Mouse (Mus musculus) megakaryocyte, embryonic 14.5 days (primary cell): Measurements from ENCODE around the gene Hes2. TPM values are rescaled to one million over a fixed set of nuclear protein-coding genes. Genes with fewer than 3 reads are reported as not detected.
A peak's percentile ranks its signal among the peaks of the same experiment; 100 is the strongest.

Experiments used
- H3K27me3 ChIP-seq: replicated peaks from 2 replicates; pipeline ENCODE3; 2012; ENCODE audit warnings: inconsistent platforms
- H3K36me3 ChIP-seq: replicated peaks from 2 replicates; pipeline ENCODE3; 2012; ENCODE audit warnings: low read length, inconsistent platforms, mixed read lengths
- H3K4me1 ChIP-seq: 2 replicates; pipeline ENCODE4 v1.6.1; 2012; ENCODE audit warnings: inconsistent platforms
- H3K4me3 ChIP-seq: replicated peaks from 2 replicates; pipeline ENCODE3; 2012; ENCODE audit warnings: moderate library complexity, mild to moderate bottlenecking, inconsistent platforms
- H3K9me3 ChIP-seq: 2 replicates; pipeline ENCODE4 v1.6.1; 2012; ENCODE audit warnings: inconsistent platforms
- FLI1 ChIP-seq: IDR thresholded peaks from 2 replicates; pipeline ENCODE4 v1.6.1; 2012; ENCODE audit warnings: low read length, inconsistent platforms, mixed read lengths
- GATA1 ChIP-seq: IDR thresholded peaks from 3 replicates; pipeline ENCODE4 v1.6.1; 2012; ENCODE audit warnings: mixed read lengths, low read length, inconsistent platforms, borderline replicate concordance
- polyA plus RNA-seq: library from polyadenylated mRNA; stranded (reverse); fragments of >175 nt; gene quantifications from 2 replicates; pipeline ENCODE4 v1.2.3, GENCODE M21; 2012; ENCODE audit warnings: low replicate concordance; ENCODE audit not compliant: insufficient read depth

The Hes2 gene
- polyA plus RNA-seq, 1 experiment, result not detected

- peaks cover 96% of the 10 kb centered on the region for H3K4me1 ChIP-seq
Measured at GRCm38 (mm10) chr4:152204663-152205062, 46.0 kb downstream of the Hes2 start.

GRCm38 (mm10) chr4:152206199-152206598 is 47.5 kb downstream of the Hes2 start:
- Histone ChIP-seq H3K4me1 (peaks cover 91% of the 10 kb centered on the region), H3K4me3 (no peak overlapping the region), H3K9me3 (no peaks in the 10 kb centered on the region), H3K27me3 (no peaks in the 10 kb centered on the region), H3K36me3 (peaks cover 54% of the 10 kb centered on the region)
- TF ChIP-seq GATA1, result no peak
- TF ChIP-seq FLI1, result no peak

More at GRCm38 (mm10) chr4:152204663-152205062, 46.0 kb downstream of the Hes2 start:
- Histone ChIP-seq H3K36me3 (peaks cover 54% of the 10 kb centered on the region), H3K4me3 (no peak overlapping the region), H3K9me3 (no peaks in the 10 kb centered on the region), H3K27me3 (no peaks in the 10 kb centered on the region)
- TF ChIP-seq GATA1 (no peak), FLI1 (no peak)

GRCm38 (mm10) chr4:152209623-152210022 is 51.0 kb downstream of the Hes2 start:
- peaks cover 58% of the 10 kb centered on the region for H3K36me3 ChIP-seq
- H3K4me1 ChIP-seq, result peaks cover 90% of the 10 kb centered on the region
- no peaks in the 10 kb centered on the region for H3K9me3 ChIP-seq
- H3K27me3 ChIP-seq, result no peaks in the 10 kb centered on the region
- peak overlapping the region; percentile 21 for H3K4me3 ChIP-seq
- TF ChIP-seq GATA1 (no peak), FLI1 (no peak)

Other genes with a start within 250 kb of the Hes2 start
- 22.6 and 28.7 TPM in 2 replicates for gene Dnajc11, start 225.2 kb upstream of the Hes2 start, polyA plus RNA-seq
- gene Thap3, start 169.9 kb upstream of the Hes2 start, polyA plus RNA-seq, result 27.3 and 48.0 TPM in 2 replicates
- 3.9 and 7.9 TPM in 2 replicates for gene Phf13, start 162.6 kb upstream of the Hes2 start, polyA plus RNA-seq
- 4.4 and 7.1 TPM in 2 replicates for gene Klhl21, start 150.1 kb upstream of the Hes2 start, polyA plus RNA-seq
- 3.8 and 4.3 TPM in 2 replicates for gene Zbtb48, start 131.2 kb upstream of the Hes2 start, polyA plus RNA-seq
- gene Tas1r1, start 120.3 kb upstream of the Hes2 start, polyA plus RNA-seq, result 0.34 TPM in 1 of 2 replicates, not detected in the other
- gene Nol9, start 119.5 kb upstream of the Hes2 start, polyA plus RNA-seq, result 7.7 and 25.0 TPM in 2 replicates
- gene Plekhg5, start 86.4 kb upstream of the Hes2 start, polyA plus RNA-seq, result 3.6 and 5.5 TPM in 2 replicates
- 0.56 TPM in 1 of 2 replicates, not detected in the other for gene Tnfrsf25, start 42.9 kb upstream of the Hes2 start, polyA plus RNA-seq
- 9.3 and 14.4 TPM in 2 replicates for gene Espn, start 6.5 kb upstream of the Hes2 start, polyA plus RNA-seq
- 103 and 107 TPM in 2 replicates for gene Acot7, start 19.3 kb downstream of the Hes2 start, polyA plus RNA-seq
- 0.11 TPM in 1 of 2 replicates, not detected in the other for gene Gpr153, start 115.4 kb downstream of the Hes2 start, polyA plus RNA-seq
- not detected in 2 replicates for gene Hes3, start 132.8 kb downstream of the Hes2 start, polyA plus RNA-seq
- gene Icmt, start 138.4 kb downstream of the Hes2 start, polyA plus RNA-seq, result 5.8 and 20.7 TPM in 2 replicates
- gene Rnf207, start 160.1 kb downstream of the Hes2 start, polyA plus RNA-seq, result 1.8 and 3.8 TPM in 2 replicates
- gene Rpl22, start 166.9 kb downstream of the Hes2 start, polyA plus RNA-seq, result 2.6 and 82.5 TPM in 2 replicates
- 1.7 and 4.2 TPM in 2 replicates for gene Chd5, start 179.8 kb downstream of the Hes2 start, polyA plus RNA-seq